Mouse (Mus musculus) midbrain, embryonic 13.5 days (tissue): ENCODE measurements around the gene Saxo2. TPM values are rescaled to one million over a fixed set of nuclear protein-coding genes. Genes with fewer than 3 reads are reported as not detected.

Experiments
- ATAC-seq: fragments of 200-750 bp; cut with Nextera tagmentation; 2 replicates; pipeline ENCODE4 v1.8.0; 2017; ENCODE audit warnings: mild to moderate bottlenecking, moderate TSS enrichment, moderate library complexity
- H3K27ac ChIP-seq: fragments of 300-500 bp; sonication (generic); 2 replicates; pipeline ENCODE4 v1.5.1; 2015; ENCODE audit warnings: inconsistent platforms, mild to moderate bottlenecking, moderate library complexity
- H3K27me3 ChIP-seq: fragments of 300-500 bp; sonication (generic); 2 replicates; pipeline ENCODE4 v1.6.1; 2015; ENCODE audit warnings: mild to moderate bottlenecking, inconsistent platforms
- H3K36me3 ChIP-seq: fragments of 300-500 bp; sonication (generic); 2 replicates; pipeline ENCODE4 v1.6.1; 2015; ENCODE audit warnings: mild to moderate bottlenecking, inconsistent platforms
- H3K4me1 ChIP-seq: fragments of 300-500 bp; sonication (generic); replicated peaks from 2 replicates; pipeline ENCODE4 v1.6.1; 2015; ENCODE audit warnings: inconsistent platforms
- H3K4me2 ChIP-seq: fragments of 300-500 bp; sonication (generic); replicated peaks from 2 replicates; pipeline ENCODE4 v1.6.1; 2015; ENCODE audit warnings: moderate library complexity, mild to moderate bottlenecking, inconsistent platforms
- H3K4me3 ChIP-seq: fragments of 300-500 bp; sonication (generic); replicated peaks from 2 replicates; pipeline ENCODE4 v1.5.1; 2015; ENCODE audit warnings: mild to moderate bottlenecking, inconsistent platforms
- H3K9ac ChIP-seq: fragments of 300-500 bp; sonication (generic); replicated peaks from 2 replicates; pipeline ENCODE4 v1.6.1; 2015; ENCODE audit warnings: mild to moderate bottlenecking, inconsistent platforms
- H3K9me3 ChIP-seq: fragments of 300-500 bp; sonication (generic); 2 replicates; pipeline ENCODE4 v1.6.1; 2016; ENCODE audit warnings: mild to moderate bottlenecking, inconsistent platforms
- WGBS: fragments of 180-500 bp; shearing (Covaris S2); methylation state at CpG from one replicate; pipeline ENCODE4 v1.1.7; 2015; 5-methylcytosine and 5-hydroxymethylcytosine counted together
- polyA plus RNA-seq: library from polyadenylated mRNA; unstranded; fragments of >200 nt; fragmentation: Nextera tagmentation; extraction: Ambion mirVana; gene quantifications from 2 replicates; pipeline ENCODE4 v1.2.1, GENCODE M21; 2015

The Saxo2 gene
- polyA plus RNA-seq: 18.2 and 19.6 TPM in 2 replicates

DNA sequence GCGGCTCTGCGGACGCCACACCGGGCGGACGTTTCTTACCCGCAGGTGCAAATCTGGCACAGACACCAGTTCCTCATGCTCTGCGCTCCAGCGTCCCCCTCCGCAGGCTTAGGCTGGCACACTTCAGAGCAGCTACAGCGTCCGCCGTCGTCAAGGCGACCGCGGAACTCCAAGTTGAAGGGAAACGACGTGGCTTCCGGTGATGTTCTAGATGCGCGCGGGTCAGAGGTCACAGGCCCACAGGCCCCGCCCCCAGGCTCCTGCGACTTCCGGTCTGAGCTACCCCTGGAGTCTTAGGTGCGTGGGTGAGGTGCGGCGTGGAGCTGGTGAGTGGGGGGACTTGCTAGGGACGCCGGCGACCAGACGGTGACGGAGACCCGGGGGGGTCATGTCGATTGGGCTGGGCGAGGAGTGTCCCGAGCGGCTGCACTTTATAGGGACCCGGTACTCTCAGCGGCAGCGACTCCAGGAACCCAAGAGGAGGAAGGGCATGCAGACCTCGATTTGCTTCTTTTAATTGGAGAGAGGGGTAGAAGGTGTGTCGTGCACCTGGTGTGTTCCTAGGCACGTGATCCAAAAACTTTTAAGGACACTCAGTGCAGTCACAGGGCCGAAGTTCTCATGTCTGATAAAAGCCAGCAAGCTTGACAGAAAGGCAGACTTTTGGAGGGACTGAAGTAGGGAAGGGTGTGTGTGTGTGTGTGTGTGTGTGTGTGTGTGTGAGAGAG is at the start of gene Saxo2, which contains the start of gene Efl1:
Gene Saxo2 (minus strand): TSS at position 176 of the 728 bp plus-strand sequence.
Gene Efl1 (plus strand): TSS at position 262 of the 728 bp plus-strand sequence.
- H3K27me3 ChIP-seq: no peaks in the 10 kb centered on the region
- peak within 1 kb of the TSS; percentile 78 for H3K4me2 ChIP-seq
- peak; percentile 99 for ATAC-seq
- peaks cover 22% of the 10 kb centered on the region for H3K4me1 ChIP-seq
- H3K9me3 ChIP-seq: no peaks in the 10 kb centered on the region
- under 1% methylated on average over 46 of the region's 46 CpGs for WGBS
- H3K36me3 ChIP-seq: peaks cover 7% of the 10 kb centered on the region; the same call in 1 of the 2 replicates
- peak within 1 kb of the TSS; percentile 77 for H3K4me3 ChIP-seq
- H3K9ac ChIP-seq: peak within 1 kb of the TSS; percentile 70
- no peak within 1 kb of the TSS for H3K27ac ChIP-seq

GRCm38 (mm10) chr7:82697668-82698067 is 49.3 kb upstream of the Saxo2 start:
- Histone ChIP-seq H3K27ac (no peak overlapping the region), H3K4me2 (no peak overlapping the region), H3K4me3 (no peak overlapping the region), H3K9ac (no peak overlapping the region), H3K4me1 (no peaks in the 10 kb centered on the region), H3K36me3 (peaks cover 61% of the 10 kb centered on the region), H3K27me3 (no peaks in the 10 kb centered on the region), H3K9me3 (no peaks in the 10 kb centered on the region)
- 77% methylated on average over 8 of the region's 8 CpGs for WGBS
- ATAC-seq: no peak

DNA sequence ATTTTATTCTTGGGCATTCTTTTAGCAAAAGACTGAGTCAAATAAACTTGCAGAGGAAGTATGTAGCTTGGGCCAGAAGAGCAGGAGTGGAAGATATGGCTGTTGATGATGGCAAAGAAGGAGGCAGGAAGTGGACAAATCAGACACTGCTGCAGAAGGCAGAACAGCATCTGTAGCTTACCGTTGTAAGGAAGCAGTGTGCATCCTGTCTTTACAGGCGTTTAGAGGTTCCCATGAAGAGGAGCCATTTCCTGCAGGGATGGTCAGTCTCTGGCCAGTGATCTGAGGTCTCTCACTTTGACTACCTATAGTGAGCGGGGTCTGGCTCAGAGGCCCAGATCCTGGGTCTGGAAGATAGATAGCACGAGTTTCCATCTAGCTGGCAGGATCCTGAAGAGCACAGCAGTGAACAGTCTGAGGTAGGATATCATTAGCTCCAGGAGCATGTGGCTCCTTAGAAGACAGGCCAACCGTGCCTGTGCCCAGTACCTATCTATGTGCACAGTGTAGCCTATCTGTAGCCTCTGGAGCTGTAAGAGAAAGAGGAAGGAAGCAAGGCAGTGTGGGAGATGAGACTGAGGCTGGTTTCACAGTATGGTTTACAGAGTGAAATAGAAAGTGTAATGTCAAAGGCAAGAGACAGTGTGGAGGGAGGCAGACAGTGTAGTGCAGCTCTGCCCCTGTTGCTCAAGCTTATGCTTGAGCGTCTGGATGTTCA is 42.9 kb upstream of the Saxo2 start:
- no peak overlapping the region for H3K9ac ChIP-seq
- H3K4me3 ChIP-seq: no peak overlapping the region
- H3K36me3 ChIP-seq: peaks cover 49% of the 10 kb centered on the region
- no peaks in the 10 kb centered on the region for H3K27me3 ChIP-seq
- H3K4me1 ChIP-seq: no peaks in the 10 kb centered on the region
- ATAC-seq: no peak
- H3K4me2 ChIP-seq: no peak overlapping the region
- H3K9me3 ChIP-seq: no peaks in the 10 kb centered on the region
- no peak overlapping the region for H3K27ac ChIP-seq
- WGBS: 86% methylated on average over 6 of the region's 6 CpGs

DNA sequence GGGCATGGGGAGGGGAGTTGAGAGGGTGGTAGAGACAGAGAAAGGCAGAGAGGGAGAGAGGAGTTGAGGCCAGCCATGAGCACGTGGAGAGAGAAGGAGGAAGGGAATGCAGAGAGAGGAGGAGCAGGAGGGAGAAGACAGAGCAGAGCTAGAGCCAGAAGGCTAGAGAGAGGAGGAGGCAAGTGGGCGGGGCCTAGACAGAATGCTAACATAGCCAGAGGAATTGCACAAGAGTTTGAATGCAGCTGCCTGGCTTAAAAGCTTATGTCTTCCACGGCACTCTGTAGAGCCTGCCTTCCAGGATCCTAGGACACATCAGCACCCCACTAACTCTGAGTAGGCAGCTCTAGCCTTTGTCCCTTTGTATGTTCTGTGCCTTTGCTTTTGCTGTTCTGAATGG is 40.4 kb upstream of the Saxo2 start:
- Histone ChIP-seq H3K9ac (no peak overlapping the region), H3K9me3 (no peaks in the 10 kb centered on the region), H3K4me2 (no peak overlapping the region), H3K4me3 (no peak overlapping the region), H3K4me1 (no peaks in the 10 kb centered on the region), H3K36me3 (peaks cover 41% of the 10 kb centered on the region), H3K27me3 (no peaks in the 10 kb centered on the region), H3K27ac (no peak overlapping the region)
- 0 out of 2 replicates have a peak, but pooled peaks have one; percentile 45 for ATAC-seq
- WGBS: 53% methylated on average over 3 of the region's 3 CpGs

DNA sequence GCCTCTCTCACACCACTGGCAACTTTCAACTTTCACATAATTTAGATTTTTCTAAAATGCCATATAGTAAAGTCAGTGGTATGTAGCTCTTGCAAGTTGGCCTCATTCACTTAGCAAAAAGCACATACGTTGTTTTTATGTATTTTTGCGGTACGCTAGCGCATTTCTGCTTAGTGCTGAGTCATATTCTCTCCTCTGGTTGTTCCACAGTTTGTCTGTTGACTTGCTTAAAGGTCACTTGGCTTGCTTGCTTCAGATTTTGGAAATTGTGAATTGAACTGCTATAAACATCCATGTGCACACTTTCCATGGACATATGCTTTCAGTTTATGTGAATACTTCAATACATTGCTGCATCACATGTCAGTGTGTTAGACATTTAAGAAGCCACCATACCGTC is 31.6 kb upstream of the Saxo2 start:
- 93% methylated on average over 5 of the region's 5 CpGs for whole genome bisulfite sequencing
- H3K9ac ChIP-seq: no peak overlapping the region
- H3K36me3 ChIP-seq: peaks cover 40% of the 10 kb centered on the region
- H3K27ac ChIP-seq: no peak overlapping the region
- H3K4me1 ChIP-seq: no peaks in the 10 kb centered on the region
- H3K4me3 ChIP-seq: no peak overlapping the region
- no peak overlapping the region for H3K4me2 ChIP-seq
- no peak for ATAC-seq
- H3K9me3 ChIP-seq: no peaks in the 10 kb centered on the region
- no peaks in the 10 kb centered on the region for H3K27me3 ChIP-seq

DNA sequence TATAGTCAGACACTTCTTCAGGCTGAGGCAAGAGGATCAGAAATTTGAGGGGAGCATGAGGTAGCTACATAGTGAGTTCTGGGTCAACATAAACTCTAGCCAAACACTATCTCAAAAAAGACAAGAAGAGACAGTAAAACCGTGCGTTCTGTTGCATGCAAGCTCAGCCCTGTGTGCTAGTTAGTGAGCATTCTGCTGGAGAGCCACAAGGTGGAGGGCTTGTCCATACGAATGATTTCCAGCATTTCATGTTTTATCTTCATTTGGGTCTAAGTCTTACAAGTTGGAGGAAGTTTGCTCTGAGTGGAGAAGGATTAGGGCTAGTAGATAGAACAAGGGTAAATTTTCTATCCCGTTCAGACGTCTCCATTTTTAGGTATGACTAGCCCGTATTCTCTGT is 28.5 kb upstream of the Saxo2 start:
- H3K27ac ChIP-seq: no peak overlapping the region
- H3K4me3 ChIP-seq: no peak overlapping the region
- no peak overlapping the region for H3K9ac ChIP-seq
- no peaks in the 10 kb centered on the region for H3K27me3 ChIP-seq
- H3K4me1 ChIP-seq: no peaks in the 10 kb centered on the region
- no peaks in the 10 kb centered on the region for H3K9me3 ChIP-seq
- 0 out of 2 replicates have a peak, but pooled peaks have one; percentile 24 for ATAC-seq
- WGBS: 89% methylated on average over 6 of the region's 6 CpGs
- H3K36me3 ChIP-seq: peaks cover 47% of the 10 kb centered on the region
- H3K4me2 ChIP-seq: no peak overlapping the region

GRCm38 (mm10) chr7:82676001-82676400 is 27.7 kb upstream of the Saxo2 start:
- Histone ChIP-seq H3K9me3 (no peaks in the 10 kb centered on the region), H3K4me1 (no peaks in the 10 kb centered on the region), H3K4me2 (no peak overlapping the region), H3K4me3 (no peak overlapping the region), H3K27me3 (no peaks in the 10 kb centered on the region), H3K36me3 (peaks cover 47% of the 10 kb centered on the region), H3K27ac (no peak overlapping the region), H3K9ac (no peak overlapping the region)
- WGBS: 95% methylated on average over 5 of the region's 5 CpGs
- no peak for ATAC-seq

GRCm38 (mm10) chr7:82664604-82665003 is 16.3 kb upstream of the Saxo2 start:
- no peaks in the 10 kb centered on the region for H3K27me3 ChIP-seq
- no peak overlapping the region for H3K4me3 ChIP-seq
- 94% methylated on average over 3 of the region's 3 CpGs for WGBS
- no peaks in the 10 kb centered on the region for H3K9me3 ChIP-seq
- peaks cover 44% of the 10 kb centered on the region for H3K36me3 ChIP-seq
- H3K4me1 ChIP-seq: no peaks in the 10 kb centered on the region
- H3K9ac ChIP-seq: no peak overlapping the region
- H3K4me2 ChIP-seq: no peak overlapping the region
- H3K27ac ChIP-seq: no peak overlapping the region
- ATAC-seq: no peak

GRCm38 (mm10) chr7:82649081-82649445 is 735 bp upstream of the Saxo2 start:
- H3K27ac ChIP-seq: no peak overlapping the region
- H3K36me3 ChIP-seq: peaks cover 7% of the 10 kb centered on the region; the same call in 1 of the 2 replicates
- peak overlapping the region; percentile 78 for H3K4me2 ChIP-seq
- H3K27me3 ChIP-seq: no peaks in the 10 kb centered on the region
- H3K9ac ChIP-seq: peak overlapping the region; percentile 70
- peaks cover 22% of the 10 kb centered on the region for H3K4me1 ChIP-seq
- 18% methylated on average over 6 of the region's 6 CpGs for WGBS
- H3K9me3 ChIP-seq: no peaks in the 10 kb centered on the region
- H3K4me3 ChIP-seq: peak overlapping the region; percentile 77
- peak; percentile 34; the same call in 1 of the 2 replicates for ATAC-seq

- Histone ChIP-seq H3K27ac (no peak overlapping the region), H3K4me2 (peak overlapping the region; percentile 78), H3K27me3 (no peaks in the 10 kb centered on the region), H3K4me1 (peaks cover 22% of the 10 kb centered on the region), H3K36me3 (peaks cover 7% of the 10 kb centered on the region; the same call in 1 of the 2 replicates), H3K4me3 (peak overlapping the region; percentile 77), H3K9ac (peak overlapping the region; percentile 70), H3K9me3 (no peaks in the 10 kb centered on the region)
- ATAC-seq: no peak
- 38% methylated on average over 4 of the region's 4 CpGs for WGBS
Observed at GRCm38 (mm10) chr7:82647909-82648308, 419 bp downstream of the Saxo2 start.

- Histone ChIP-seq H3K4me1 (peaks cover 22% of the 10 kb centered on the region), H3K4me2 (no peak overlapping the region), H3K9me3 (no peaks in the 10 kb centered on the region), H3K36me3 (peaks cover 5% of the 10 kb centered on the region; the same call in 1 of the 2 replicates), H3K27me3 (no peaks in the 10 kb centered on the region), H3K27ac (no peak overlapping the region), H3K4me3 (no peak overlapping the region), H3K9ac (no peak overlapping the region)
- 89% methylated on average over 3 of the region's 3 CpGs for WGBS
- no peak for ATAC-seq
Observed at GRCm38 (mm10) chr7:82647183-82647582, 1.1 kb downstream of the Saxo2 start.

- 23% methylated on average over 7 of the region's 7 CpGs for WGBS
Observed at GRCm38 (mm10) chr7:82625342-82625741, 23.0 kb downstream of the Saxo2 start.

More at GRCm38 (mm10) chr7:82625342-82625741, 23.0 kb downstream of the Saxo2 start:
- H3K27me3 ChIP-seq: no peaks in the 10 kb centered on the region
- no peak overlapping the region for H3K27ac ChIP-seq
- no peaks in the 10 kb centered on the region for H3K9me3 ChIP-seq
- no peak overlapping the region for H3K4me3 ChIP-seq
- H3K36me3 ChIP-seq: no peaks in the 10 kb centered on the region
- no peak for ATAC-seq
- no peak overlapping the region for H3K4me2 ChIP-seq
- no peaks in the 10 kb centered on the region for H3K4me1 ChIP-seq
- H3K9ac ChIP-seq: no peak overlapping the region
